Comparison of ENCODE assay signal across 8 mouse cellular contexts in genomic region chr1:69106937-69107461, GRCm38 (mm10). TPM values are rescaled to one million over a fixed set of nuclear protein-coding genes. Genes with fewer than 3 reads are reported as not detected.
DNase-seq lines count a peak whose midpoint lies in the region; ATAC-seq lines count a peak whose summit lies in the region.

No protein-coding gene starts in this region.

- H3K4me1 ChIP-seq in embryonic facial prominence, embryonic 14.5 days (ENCODE audit: control insufficient read depth, insufficient read depth, low read length) = 0 out of 2 replicates have a peak, but pooled peaks cover 6% of the 10 kb centered on the region
- 0 out of 2 replicates have a peak, but pooled peaks cover 4% of the 10 kb centered on the region for H3K4me1 ChIP-seq in stomach, embryonic 14.5 days (ENCODE audit: control insufficient read depth, insufficient read depth, low read length)

- peak overlapping the region; percentile 60 for H3K9ac ChIP-seq in embryonic facial prominence, embryonic 14.5 days (ENCODE audit: low read depth, low read length)
- H3K9ac ChIP-seq in stomach, embryonic 14.5 days (replicated peaks; ENCODE audit: low read depth, low read length) = no peak overlapping the region; the same call in 1 of the 2 replicates

- peak; percentile 31; the same call in 1 of the 2 replicates for ATAC-seq in embryonic facial prominence, embryonic 14.5 days (ENCODE audit: low read depth)
- ATAC-seq in stomach, embryonic 14.5 days (ENCODE audit: insufficient number of reproducible peaks, insufficient read depth, low FRiP score, low read depth) = peak; percentile 42
- ATAC-seq in erythroblast, adult 5-6 weeks (replicated peaks; ENCODE audit: low FRiP score, poor library complexity, severe bottlenecking) = no peak

- DNase-seq in ovary, postnatal 36 days (ENCODE audit: low spot score) = peak; percentile 31
- no peak for DNase-seq in ovary, postnatal 14 days (ENCODE audit: low spot score)
- DNase-seq in embryonic facial prominence, embryonic 14.5 days (ENCODE audit: low spot score) = peak; percentile 12
- DNase-seq in heart, postnatal 36 days = peak; percentile 50 to 59
- peak; percentile 23 for DNase-seq in layer of hippocampus, adult 9-11 months
- DNase-seq in lung, postnatal 14 days = peak; percentile 19

- H3K27ac ChIP-seq in embryonic facial prominence, embryonic 14.5 days (replicated peaks; ENCODE audit: low read depth, low read length) = no peak overlapping the region
- no peak overlapping the region for H3K27ac ChIP-seq in stomach, embryonic 14.5 days (ENCODE audit: low read length)

- WGBS in embryonic facial prominence, embryonic 14.5 days = 0% methylated on average over 25 of the region's 35 CpGs
- WGBS in stomach, embryonic 14.5 days = under 1% methylated on average over 34 of the region's 35 CpGs

- peaks cover 58% of the 10 kb centered on the region for H3K27me3 ChIP-seq in embryonic facial prominence, embryonic 14.5 days (replicated peaks; ENCODE audit: control insufficient read depth, insufficient read depth, low read length)
- H3K27me3 ChIP-seq in stomach, embryonic 14.5 days (ENCODE audit: control insufficient read depth, insufficient read depth, low read length) = peaks cover 20% of the 10 kb centered on the region; the same call in 1 of the 2 replicates

- no peaks in the 10 kb centered on the region for H3K9me3 ChIP-seq in embryonic facial prominence, embryonic 14.5 days (ENCODE audit: control insufficient read depth, low read length)
- H3K9me3 ChIP-seq in stomach, embryonic 14.5 days (ENCODE audit: control insufficient read depth, low read depth, low read length) = no peaks in the 10 kb centered on the region

- no peaks in the 10 kb centered on the region for H3K36me3 ChIP-seq in embryonic facial prominence, embryonic 14.5 days (ENCODE audit: control insufficient read depth, insufficient read depth, low read length)
- H3K36me3 ChIP-seq in stomach, embryonic 14.5 days (ENCODE audit: control insufficient read depth, insufficient read depth, low read length) = no peaks in the 10 kb centered on the region

- intact Hi-C loops in heart, postnatal 36 days (cut with DNase I) = loop anchor here (5.0 to 10.0 kb wide), 4 partner anchors 132 to 605 kb away; no protein-coding TSS in a partner anchor

- peak overlapping the region; percentile 63 for H3K4me3 ChIP-seq in embryonic facial prominence, embryonic 14.5 days (ENCODE audit: low read depth, low read length)
- peak overlapping the region; percentile 57 for H3K4me3 ChIP-seq in stomach, embryonic 14.5 days (ENCODE audit: low read depth, low read length)

- H3K4me2 ChIP-seq in embryonic facial prominence, embryonic 14.5 days (ENCODE audit: low read depth, low read length) = peak overlapping the region; percentile 99
- peak overlapping the region; percentile 100 for H3K4me2 ChIP-seq in stomach, embryonic 14.5 days (replicated peaks; ENCODE audit: low read depth, low read length)

RNA-seq across cellular contexts. Expression of gene Erbb4, which starts 0.9 kb away (rescaled TPM):
- 1.3 and 2.2 TPM in 2 replicates for polyA plus RNA-seq in embryonic facial prominence, embryonic 14.5 days (2014; fragmentation: Nextera tagmentation; extraction: Ambion mirVana)
- 10 to 100 TPM; 13.7 to 13.9 TPM for total RNA-seq in heart, postnatal 36 days (2021)
- 0.58 and 0.97 TPM in 2 replicates for polyA plus RNA-seq in stomach, embryonic 14.5 days (2014; fragmentation: Nextera tagmentation; extraction: Ambion mirVana)
- not detected in 2 replicates for total RNA-seq in erythroblast, adult 5-6 weeks (2015; ENCODE audit: low replicate concordance)
- under 0.01 TPM in 2 replicates for total RNA-seq in erythroblast, adult 5-6 weeks (2017; ENCODE audit: low replicate concordance)

Comparison
In these comparisons a context has a peak if more than half of its experiments do, and no peak if none do; other contexts are left out.
1. RNA of gene Erbb4, which starts 0.9 kb away (total RNA-seq): 13.7 to 13.9 TPM in heart, postnatal 36 days; under 0.01 TPM in erythroblast, adult 5-6 weeks; every median in the first group is over 10 times any median in the second.